ENCODE assay signal across 7 mouse cellular contexts in genomic region chr3:144203988-144204412, GRCm38 (mm10). TPM values are rescaled to one million over a fixed set of nuclear protein-coding genes. Genes with fewer than 3 reads are reported as not detected.
DNase-seq lines count a peak whose midpoint lies in the region; ATAC-seq lines count a peak whose summit lies in the region.

No protein-coding gene starts in this region.

- no peak for ATAC-seq in megakaryocyte, adult 5-6 weeks (ENCODE audit: poor library complexity, severe bottlenecking)
- ATAC-seq in hindbrain, embryonic 15.5 days (ENCODE audit: low FRiP score, low read depth): no peak
- no peak for ATAC-seq in midbrain, embryonic 16.5 days

- peak overlapping the region; percentile 92 for H3K4me2 ChIP-seq in hindbrain, embryonic 15.5 days
- H3K4me2 ChIP-seq in midbrain, embryonic 16.5 days (ENCODE audit: low read length): peak overlapping the region; percentile 90

- H3K9me3 ChIP-seq in megakaryocyte, embryonic 14.5 days: no peaks in the 10 kb centered on the region
- no peaks in the 10 kb centered on the region for H3K9me3 ChIP-seq in hindbrain, embryonic 15.5 days
- H3K9me3 ChIP-seq in midbrain, embryonic 16.5 days (replicated peaks; ENCODE audit: control insufficient read depth, low read length, poor library complexity, severe bottlenecking): no peaks in the 10 kb centered on the region

- peak overlapping the region; percentile 96 for H3K9ac ChIP-seq in hindbrain, embryonic 15.5 days
- peak overlapping the region; percentile 77 for H3K9ac ChIP-seq in midbrain, embryonic 16.5 days (ENCODE audit: low read depth, low read length)

- peak; percentile 50 for DNase-seq in embryo, embryonic 10 days (ENCODE audit: low spot score)
- no peak for DNase-seq in spleen, postnatal 4 days (ENCODE audit: low spot score in 2 of 2)
- no peak for DNase-seq in spleen, adult 12 weeks (ENCODE audit: low spot score)

- no peaks in the 10 kb centered on the region for H3K27me3 ChIP-seq in megakaryocyte, embryonic 14.5 days (replicated peaks)
- H3K27me3 ChIP-seq in hindbrain, embryonic 15.5 days: no peaks in the 10 kb centered on the region
- H3K27me3 ChIP-seq in midbrain, embryonic 16.5 days (ENCODE audit: control insufficient read depth, insufficient read depth, low read depth, low read length): no peaks in the 10 kb centered on the region

- peak overlapping the region; percentile 97 for H3K4me3 ChIP-seq in megakaryocyte, embryonic 14.5 days (replicated peaks)
- H3K4me3 ChIP-seq in hindbrain, embryonic 15.5 days: peak overlapping the region; percentile 92
- H3K4me3 ChIP-seq in midbrain, embryonic 16.5 days (ENCODE audit: low read depth, low read length): peak overlapping the region; percentile 88

- H3K4me1 ChIP-seq in megakaryocyte, embryonic 14.5 days: peaks cover 30% of the 10 kb centered on the region
- H3K4me1 ChIP-seq in hindbrain, embryonic 15.5 days (replicated peaks): peaks cover 36% of the 10 kb centered on the region
- H3K4me1 ChIP-seq in midbrain, embryonic 16.5 days (ENCODE audit: control insufficient read depth, insufficient read depth, low read length): peaks cover 29% of the 10 kb centered on the region

- peak overlapping the region; percentile 98 for H3K27ac ChIP-seq in hindbrain, embryonic 15.5 days (replicated peaks)
- peak overlapping the region; percentile 95 for H3K27ac ChIP-seq in midbrain, embryonic 16.5 days (ENCODE audit: low read length)

- H3K36me3 ChIP-seq in megakaryocyte, embryonic 14.5 days (replicated peaks; ENCODE audit: low read length): peaks cover 4% of the 10 kb centered on the region
- no peaks in the 10 kb centered on the region for H3K36me3 ChIP-seq in hindbrain, embryonic 15.5 days
- no peaks in the 10 kb centered on the region for H3K36me3 ChIP-seq in midbrain, embryonic 16.5 days (ENCODE audit: control insufficient read depth, insufficient read depth, low read length)

- WGBS in hindbrain, embryonic 15.5 days: under 1% methylated on average over 5 of the region's 5 CpGs
- WGBS in midbrain, embryonic 16.5 days: under 1% methylated on average over 5 of the region's 5 CpGs

RNA-seq across cellular contexts. Expression of gene Lmo4, which starts 1.0 kb away (rescaled TPM):
- polyA plus RNA-seq in megakaryocyte, embryonic 14.5 days (2012; ENCODE audit: insufficient read depth, low replicate concordance): 16.9 and 44.2 TPM in 2 replicates
- 324 and 340 TPM in 2 replicates for total RNA-seq in megakaryocyte, adult 5-6 weeks (2015)
- total RNA-seq in megakaryocyte, adult 5-6 weeks (2017): 83.8 and 92.4 TPM in 2 replicates
- 109 and 117 TPM in 2 replicates for polyA plus RNA-seq in hindbrain, embryonic 15.5 days (2015; fragmentation: Nextera tagmentation; extraction: Ambion mirVana)
- 72.0 and 86.3 TPM in 2 replicates for polyA plus RNA-seq in midbrain, embryonic 16.5 days (2015; fragmentation: Nextera tagmentation; extraction: Ambion mirVana)
